Mouse (Mus musculus) MEL (cell line): Measurements from ENCODE around the gene Cryba1. TPM values are rescaled to one million over a fixed set of nuclear protein-coding genes. Genes with fewer than 3 reads are reported as not detected.
A peak's percentile ranks its signal among the peaks of the same experiment; 100 is the strongest.

ENCODE experiments used
- DNase-seq: peaks from one replicate; pipeline ENCODE4 v3.0.0; 2011; ENCODE audit warnings: low read depth, low spot score
- H3K27ac ChIP-seq: 2 replicates; pipeline ENCODE4 v1.5.1; 2012; ENCODE audit warnings: low read depth, mild to moderate bottlenecking, control low read depth, low read length, moderate library complexity; ENCODE audit not compliant: control insufficient read depth
- H3K27me3 ChIP-seq, 2 experiments: fragments of 150-350 bp in 1 of 2; sonication (generic) in 1 of 2; 2 replicates each; pipeline ENCODE4 v1.6.1; 2012; ENCODE audit warnings: low read length in 2 of 2, mild to moderate bottlenecking in 2 of 2, improper control_type of control experiment in 1 of 2, moderate library complexity in 1 of 2; ENCODE audit not compliant: insufficient read depth in 2 of 2, control insufficient read depth in 1 of 2
- H3K36me3 ChIP-seq, 2 experiments: 2 replicates each; pipeline ENCODE4 v1.6.1; 2012 to 2014; ENCODE audit warnings: low read length in 2 of 2, improper control_type of control experiment in 1 of 2, inconsistent platforms in 1 of 2, mild to moderate bottlenecking in 1 of 2; ENCODE audit not compliant: insufficient read depth in 2 of 2, control insufficient read depth in 1 of 2
- H3K4me1 ChIP-seq, 2 experiments: fragments of 150-350 bp in 1 of 2; sonication (generic) in 1 of 2; 2 replicates each; pipeline ENCODE4 v1.6.1; 2012; ENCODE audit warnings: low read length in 2 of 2, improper control_type of control experiment in 1 of 2, mild to moderate bottlenecking in 1 of 2; ENCODE audit not compliant: insufficient read depth in 2 of 2, control insufficient read depth in 1 of 2
- H3K4me3 ChIP-seq, 2 experiments: fragments of 150-350 bp in 1 of 2; sonication (generic) in 1 of 2; 2 replicates each; pipeline ENCODE4 v1.5.1; 2012; ENCODE audit warnings: low read depth in 2 of 2, low read length in 2 of 2, mild to moderate bottlenecking in 2 of 2, moderate library complexity in 2 of 2, control low read depth in 1 of 2, improper control_type of control experiment in 1 of 2; ENCODE audit not compliant: control insufficient read depth in 1 of 2, insufficient read depth in 1 of 2
- H3K79me2 ChIP-seq: 2 replicates; pipeline ENCODE4 v1.6.1; 2012; ENCODE audit warnings: mild to moderate bottlenecking, low read length, moderate library complexity; ENCODE audit not compliant: control insufficient read depth, poor library complexity, insufficient read depth
- H3K9ac ChIP-seq: 2 replicates; pipeline ENCODE4 v1.6.1; 2012; ENCODE audit warnings: low read depth, mild to moderate bottlenecking, control low read depth, low read length, moderate library complexity; ENCODE audit not compliant: control insufficient read depth, poor library complexity, severe bottlenecking
- H3K9me3 ChIP-seq: fragments of 150-350 bp; sonication (generic); replicated peaks from 2 replicates; pipeline ENCODE4 v1.6.1; 2012; ENCODE audit warnings: mild to moderate bottlenecking, low read length, improper control_type of control experiment, moderate library complexity; ENCODE audit not compliant: insufficient read depth
- CHD2 ChIP-seq: IDR thresholded peaks from 2 replicates; pipeline ENCODE4 v1.6.1; 2011; ENCODE audit warnings: low read length, improper control_type of control experiment
- CTCF ChIP-seq, 3 experiments: IDR thresholded peaks in 2 of 3; conservative IDR thresholded peaks in 1 of 3; 2 replicates each; pipeline ENCODE4 v1.5.1; 2011 to 2012; ENCODE audit warnings: low read length in 3 of 3, low read depth in 2 of 3, mild to moderate bottlenecking in 2 of 3, improper control_type of control experiment in 1 of 3, inconsistent platforms in 1 of 3, mixed read lengths in 1 of 3, moderate library complexity in 1 of 3; ENCODE audit not compliant: control insufficient read depth in 1 of 3, insufficient read depth in 1 of 3, poor library complexity in 1 of 3, severe bottlenecking in 1 of 3
- ELF1 ChIP-seq: IDR thresholded peaks from 2 replicates; pipeline ENCODE4 v1.6.1; 2014; ENCODE audit warnings: low read depth, mild to moderate bottlenecking, inconsistent platforms, low read length, improper control_type of control experiment, moderate library complexity
- GABPA ChIP-seq: IDR thresholded peaks from 2 replicates; pipeline ENCODE4 v1.6.1; 2012; ENCODE audit warnings: low read depth, mild to moderate bottlenecking, inconsistent platforms, low read length, improper control_type of control experiment, moderate library complexity
- KAT2A ChIP-seq: conservative IDR thresholded peaks from 2 replicates; pipeline ENCODE4 v1.6.1; 2012; ENCODE audit warnings: low read depth, low read length, improper control_type of control experiment, inconsistent platforms
- MAZ ChIP-seq: IDR thresholded peaks from 2 replicates; pipeline ENCODE4 v1.6.1; 2012; ENCODE audit warnings: low read depth, mild to moderate bottlenecking, inconsistent platforms, low read length, improper control_type of control experiment
- MYB ChIP-seq: IDR thresholded peaks from 2 replicates; pipeline ENCODE4 v1.6.1; 2011; ENCODE audit warnings: mild to moderate bottlenecking, low read depth, low read length, improper control_type of control experiment
- MYC ChIP-seq: IDR thresholded peaks from 2 replicates; pipeline ENCODE4 v1.6.1; 2011; ENCODE audit warnings: low read depth, mild to moderate bottlenecking, low read length, improper control_type of control experiment, moderate library complexity
- RAD21 ChIP-seq: IDR thresholded peaks from 2 replicates; pipeline ENCODE4 v1.6.1; 2011; ENCODE audit warnings: mild to moderate bottlenecking, low read depth, low read length, improper control_type of control experiment
- SMC3 ChIP-seq: IDR thresholded peaks from 2 replicates; pipeline ENCODE4 v1.6.1; 2011; ENCODE audit warnings: low read depth, low read length, improper control_type of control experiment
- TBP ChIP-seq: IDR thresholded peaks from 2 replicates; pipeline ENCODE4 v1.8.0; 2011; ENCODE audit warnings: low read depth, low read length, improper control_type of control experiment
- USF2 ChIP-seq, 2 experiments: IDR thresholded peaks; 2 replicates each; pipeline ENCODE4 v1.6.1; 2011 to 2012; ENCODE audit warnings: improper control_type of control experiment in 2 of 2, low read length in 2 of 2, borderline replicate concordance in 1 of 2, inconsistent platforms in 1 of 2, low read depth in 1 of 2, mild to moderate bottlenecking in 1 of 2; ENCODE audit not compliant: insufficient read depth in 1 of 2
- ZC3H11A ChIP-seq: IDR thresholded peaks from 2 replicates; pipeline ENCODE4 v1.6.1; 2012; ENCODE audit warnings: low read depth, mild to moderate bottlenecking, inconsistent platforms, low read length, improper control_type of control experiment
- polyA plus RNA-seq, 2 experiments: library from polyadenylated mRNA; stranded (reverse) in 1 of 2; unstranded in 1 of 2; fragments of >175 nt in 1 of 2; fragments of >200 nt in 1 of 2; gene quantifications; 2 replicates each; pipeline versions ENCODE4 v1.2.1 to v1.2.4; 2012; ENCODE audit warnings: low replicate concordance in 2 of 2, low read depth in 1 of 2; ENCODE audit not compliant: insufficient read length in 2 of 2, insufficient read depth in 1 of 2, missing spikeins in 1 of 2
- total RNA-seq: library from RNA; depleted of rRNA; stranded (reverse); fragments of 300-350 nt; gene quantifications from 2 replicates; pipeline ENCODE4 v1.2.3, GENCODE M21; 2012; rRNA removed

Cryba1 gene
- total and polyA plus RNA-seq, 3 experiments: not detected

- no peaks in the 10 kb centered on the region for H3K36me3 ChIP-seq
- no peaks in the 10 kb centered on the region for H3K9me3 ChIP-seq
- peak; percentile 67 for DNase-seq
- no peak for TF ChIP-seq CHD2
- TF ChIP-seq ELF1: no peak
- peak; percentile 61 for TF ChIP-seq SMC3
- no peak for TF ChIP-seq TBP
- TF ChIP-seq CTCF (IDR thresholded peaks at IDR 0.05 in 2 of 3, conservative IDR thresholded peaks at IDR 0.05 in 1 of 3; ENCODE audit: control insufficient read depth in 1 of 3, insufficient read depth in 1 of 3, low read depth in 2 of 3, low read length in 3 of 3, poor library complexity in 1 of 3, severe bottlenecking in 1 of 3): peak; percentile 62 to 65 (median 63)
- peak; percentile 22; the same call in 1 of the 2 replicates for TF ChIP-seq ZC3H11A
- TF ChIP-seq RAD21: peak; percentile 38
- no peaks in the 10 kb centered on the region for H3K4me1 ChIP-seq
- no peak overlapping the region for H3K27ac ChIP-seq
- H3K4me3 ChIP-seq: no peak overlapping the region
- no peaks in the 10 kb centered on the region for H3K79me2 ChIP-seq
- H3K27me3 ChIP-seq: no peaks in the 10 kb centered on the region
- no peak overlapping the region for H3K9ac ChIP-seq
Measured at GRCm38 (mm10) chr11:77673428-77673991, 51.6 kb downstream of the Cryba1 start.

- no peaks in the 10 kb centered on the region for H3K27me3 ChIP-seq
- DNase-seq: no peak
- no peaks in the 10 kb centered on the region for H3K4me1 ChIP-seq
- no peak overlapping the region for H3K9ac ChIP-seq
- TF ChIP-seq KAT2A (no peak), MYB (no peak), MAZ (no peak), GABPA (no peak), USF2 (IDR thresholded peaks at IDR 0.05; ENCODE audit: borderline replicate concordance in 1 of 2, insufficient read depth in 1 of 2, low read depth in 1 of 2, low read length in 2 of 2) (no peak), MYC (no peak)
- TF ChIP-seq, all 39 proteins: peak for 0
- H3K4me3 ChIP-seq: no peak overlapping the region
- no peaks in the 10 kb centered on the region for H3K36me3 ChIP-seq
- H3K9me3 ChIP-seq: no peaks in the 10 kb centered on the region
- H3K27ac ChIP-seq: no peak overlapping the region
- no peaks in the 10 kb centered on the region for H3K79me2 ChIP-seq
Measured at GRCm38 (mm10) chr11:77672746-77673145, 52.3 kb downstream of the Cryba1 start.

Other genes with a start within 250 kb of the Cryba1 start
- gene Ankrd13b, start 235.6 kb downstream of the Cryba1 start, total RNA-seq: 20.9 and 22.6 TPM in 2 replicates
- gene Ankrd13b, start 235.6 kb downstream of the Cryba1 start, polyA plus RNA-seq: 10 to 100 TPM in 1 of 2 experiments, not detected in 1; 54.0 TPM
- 32.0 and 33.1 TPM in 2 replicates for gene Git1, start 231.7 kb downstream of the Cryba1 start, total RNA-seq
- 10 to 100 TPM in 1 of 2 experiments, not detected in 1; 81.4 TPM for gene Git1, start 231.7 kb downstream of the Cryba1 start, polyA plus RNA-seq
- gene Abhd15, start 210.2 kb downstream of the Cryba1 start, total RNA-seq: 1.7 and 1.8 TPM in 2 replicates
- gene Abhd15, start 210.2 kb downstream of the Cryba1 start, polyA plus RNA-seq: 1 to 10 TPM in 1 of 2 experiments, not detected in 1; 1.9 TPM
- 6.0 and 6.6 TPM in 2 replicates for gene Trp53i13, start 209.3 kb downstream of the Cryba1 start, total RNA-seq
- gene Trp53i13, start 209.3 kb downstream of the Cryba1 start, polyA plus RNA-seq: 10 to 100 TPM in 1 of 2 experiments, not detected in 1; 12.3 TPM
- gene Gm10392, start 206.1 kb downstream of the Cryba1 start, total RNA-seq: 0.20 and 0.27 TPM in 2 replicates
- under 1 TPM in 1 of 2 experiments, not detected in 1; 0.10 TPM for gene Gm10392, start 206.1 kb downstream of the Cryba1 start, polyA plus RNA-seq
- gene Taok1, start 117.5 kb downstream of the Cryba1 start, total RNA-seq: 15.9 and 16.1 TPM in 2 replicates
- 10 to 100 TPM in 1 of 2 experiments, 1 to 10 TPM in 1; 7.9 to 31.0 TPM for gene Taok1, start 117.5 kb downstream of the Cryba1 start, polyA plus RNA-seq
- 47.8 and 50.5 TPM in 2 replicates for gene Nufip2, start 39.1 kb downstream of the Cryba1 start, total RNA-seq
- gene Nufip2, start 39.1 kb downstream of the Cryba1 start, polyA plus RNA-seq: 10 to 100 TPM; 24.7 to 56.1 TPM
- 10.8 and 13.1 TPM in 2 replicates for gene Myo18a, start 38.0 kb upstream of the Cryba1 start, total RNA-seq
- gene Myo18a, start 38.0 kb upstream of the Cryba1 start, polyA plus RNA-seq: 10 to 100 TPM in 1 of 2 experiments, not detected in 1; 18.0 TPM
- 0.16 and 0.35 TPM in 2 replicates for gene Gm10277, start 62.5 kb upstream of the Cryba1 start, total RNA-seq
- under 1 TPM in 1 of 2 experiments, not detected in 1; 0.19 TPM for gene Gm10277, start 62.5 kb upstream of the Cryba1 start, polyA plus RNA-seq
- not detected in 2 replicates for gene Pipox, start 168.8 kb upstream of the Cryba1 start, total RNA-seq
- not detected for gene Pipox, start 168.8 kb upstream of the Cryba1 start, polyA plus RNA-seq
- 0.04 and 0.07 TPM in 2 replicates for gene Sez6, start 205.5 kb upstream of the Cryba1 start, total RNA-seq
- not detected for gene Sez6, start 205.5 kb upstream of the Cryba1 start, polyA plus RNA-seq